Mouse (Mus musculus): Measurements from ENCODE around the gene Elf2.
A peak's percentile ranks its signal among the peaks of the same experiment; 100 is the strongest.
"Not testable (repeated sequence)": the region's sequence is repeated elsewhere in the genome, so short reads cannot be mapped to it uniquely, and the experiment has no call there.

Gene Elf2

DNA sequence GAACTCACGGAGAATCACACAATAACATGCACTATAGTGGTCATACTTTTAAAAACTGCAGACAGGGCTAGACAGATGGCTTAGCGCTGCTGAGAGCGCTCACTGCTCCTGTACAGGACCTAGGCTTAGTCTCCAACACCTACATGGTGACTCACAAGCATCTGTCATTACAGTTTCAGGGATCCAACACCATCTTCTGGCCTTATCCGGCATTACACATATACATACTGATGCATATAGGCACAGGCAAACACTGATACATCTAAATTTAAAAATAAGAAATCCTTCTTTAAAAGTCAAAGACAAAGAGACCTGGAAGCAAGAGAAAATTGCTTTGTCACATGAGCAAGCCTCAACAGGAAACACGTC lies 13.1 kb downstream of the Elf2 start:
- no peak for DNase-seq

DNA sequence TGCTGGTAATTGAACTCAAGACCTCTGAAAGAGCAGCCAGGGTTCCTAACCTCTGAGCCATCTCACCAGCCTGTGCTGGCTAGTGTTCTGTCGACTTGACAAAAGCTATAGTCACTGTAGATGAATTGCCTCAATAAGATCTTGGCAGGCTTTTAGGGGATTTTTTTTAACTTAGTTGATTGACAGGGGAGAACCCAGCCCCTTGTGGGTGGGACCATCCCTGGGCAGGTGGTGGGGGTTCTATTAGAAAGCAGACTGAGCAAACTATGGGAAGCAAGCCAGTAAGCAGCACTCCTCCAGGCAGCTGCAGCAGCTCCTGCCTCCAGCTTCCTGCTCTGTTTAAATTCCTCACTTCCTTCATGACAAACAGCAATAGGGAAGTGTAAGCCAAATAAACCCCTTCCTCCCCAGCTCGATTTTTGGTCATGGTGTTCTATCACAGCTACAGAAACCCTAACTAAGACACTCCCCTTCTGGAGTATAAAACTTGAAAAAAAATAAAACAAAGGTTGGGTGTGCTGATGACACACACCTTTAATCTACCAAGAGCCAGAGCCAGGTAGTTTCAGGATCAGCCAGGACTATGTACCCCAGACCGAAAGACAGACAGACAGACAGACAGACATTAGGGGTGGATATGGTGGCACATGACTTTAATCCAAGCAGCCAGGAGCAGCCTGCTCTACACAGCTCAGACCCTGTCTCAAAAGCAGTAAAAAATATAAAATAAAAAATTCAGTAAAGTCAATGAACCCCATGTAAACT lies 13.6 kb downstream of the Elf2 start:
- DNase-seq: peak; percentile 20

DNA sequence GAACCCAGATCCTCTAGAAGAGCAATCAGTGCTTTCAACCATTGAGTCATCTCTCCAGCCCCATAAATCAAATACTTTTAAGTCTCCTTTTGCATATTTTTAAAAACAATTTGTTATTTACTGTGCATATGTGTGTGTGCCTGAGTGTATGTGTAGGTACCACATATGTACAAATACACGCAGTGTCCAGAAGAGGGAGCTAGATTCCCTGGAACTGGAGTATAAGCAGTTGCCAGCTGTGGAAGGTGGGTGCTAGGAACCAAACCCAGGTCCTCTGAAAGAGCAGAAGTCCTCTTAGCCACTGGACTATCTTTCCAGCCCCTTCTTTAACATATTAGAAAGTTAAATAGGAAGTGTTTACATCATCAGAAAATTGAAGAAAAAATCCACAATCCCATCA lies 15.0 kb downstream of the Elf2 start:
- DNase-seq: no peak

DNA sequence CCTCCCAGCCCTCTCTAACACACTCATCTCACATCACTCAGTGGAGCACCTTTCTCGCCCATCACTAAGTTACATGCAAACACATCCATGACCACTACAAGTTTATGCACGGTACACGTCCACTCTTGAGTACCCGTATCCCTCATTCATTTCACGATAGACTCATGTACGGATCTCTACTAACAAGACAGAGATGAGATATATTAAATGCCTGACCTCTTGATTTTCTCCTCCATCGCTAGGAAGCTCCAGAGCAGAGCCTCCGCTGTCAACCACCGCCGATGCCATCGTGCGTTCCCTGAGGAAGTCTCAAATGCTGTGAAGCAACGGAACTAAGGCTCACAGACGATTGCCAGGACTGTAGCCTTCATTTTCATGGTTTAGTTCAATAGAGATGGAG lies 17.5 kb downstream of the Elf2 start:
- no peak for DNase-seq

DNA sequence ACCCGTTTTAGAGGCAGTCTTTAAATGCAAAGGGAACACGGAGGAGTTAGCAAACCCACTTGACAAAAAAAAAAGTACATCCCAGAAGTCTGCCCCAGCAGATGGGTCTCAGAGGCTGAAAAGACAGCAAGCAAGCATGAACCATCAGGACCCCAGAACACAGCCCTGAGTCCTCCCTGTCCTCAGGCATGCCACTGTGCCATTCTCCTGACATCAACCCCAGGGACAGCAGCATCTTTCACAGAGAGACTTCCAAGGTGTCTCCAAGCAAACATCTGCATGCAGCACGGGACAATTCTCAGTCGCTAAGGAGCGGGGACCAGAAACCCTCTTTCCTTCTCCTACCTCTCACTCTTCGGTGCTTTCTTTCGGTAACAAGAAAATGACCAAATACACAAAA lies 18.1 kb downstream of the Elf2 start:
- DNase-seq: no peak

DNA sequence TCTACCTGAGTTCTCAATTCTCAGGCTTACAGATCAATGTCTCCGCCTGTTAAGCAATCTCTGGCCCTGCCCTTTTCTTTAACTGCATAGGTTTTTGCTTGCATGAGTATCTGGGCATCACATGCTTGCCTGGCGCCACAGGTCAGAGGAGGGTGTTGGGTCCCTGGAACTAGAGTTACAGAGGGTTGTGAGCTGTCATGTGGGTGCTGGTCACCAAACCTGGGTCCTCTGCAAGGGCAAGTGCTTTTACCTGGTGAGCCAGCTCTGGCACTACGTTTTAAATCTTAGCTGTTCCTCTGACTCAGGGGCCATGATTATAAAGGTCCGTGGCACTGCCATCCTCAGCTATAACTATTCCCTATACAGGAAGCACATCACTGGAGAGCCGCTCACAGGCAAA lies 19.3 kb downstream of the Elf2 start:
- DNase-seq: no peak

DNA sequence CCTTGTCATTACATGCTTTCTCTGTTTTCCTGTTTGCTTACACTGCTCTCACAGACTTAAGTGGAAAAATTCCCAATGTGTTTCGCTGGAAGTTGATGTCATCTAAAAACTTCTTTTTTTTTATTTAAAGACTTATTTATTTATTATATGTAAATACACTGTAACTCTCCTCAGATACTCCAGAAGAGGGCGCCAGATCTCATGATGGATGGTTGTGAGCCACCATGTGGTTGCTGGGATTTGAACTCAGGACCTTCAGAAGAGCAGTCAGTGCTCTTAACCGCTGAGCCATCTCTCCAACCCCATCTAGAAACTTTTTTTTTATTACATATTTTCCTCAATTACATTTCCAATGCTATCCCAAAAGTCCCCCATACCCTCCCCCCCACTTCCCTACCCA lies 22.4 kb downstream of the Elf2 start:
- DNase-seq: not testable (repeated sequence)

DNA sequence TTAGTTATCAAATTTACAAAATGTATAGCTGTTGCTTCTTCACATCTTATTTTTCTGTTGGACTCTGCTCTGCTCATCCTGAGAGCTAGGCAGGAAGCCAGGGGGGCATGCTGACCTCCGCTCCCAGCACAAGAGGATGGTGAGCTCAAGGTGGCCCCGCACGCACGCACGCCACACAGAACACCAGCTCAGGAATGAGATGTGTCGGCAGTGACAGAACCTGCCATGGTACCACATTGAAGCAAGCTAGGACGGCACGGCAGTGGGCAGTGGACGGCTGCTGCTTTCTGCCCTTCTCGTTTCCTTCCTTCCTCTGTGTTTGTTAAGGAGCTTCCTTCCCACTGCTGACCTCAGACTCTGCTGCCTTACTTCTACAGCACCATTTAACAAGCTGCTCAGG lies 23.6 kb downstream of the Elf2 start:
- no peak for DNase-seq

DNA sequence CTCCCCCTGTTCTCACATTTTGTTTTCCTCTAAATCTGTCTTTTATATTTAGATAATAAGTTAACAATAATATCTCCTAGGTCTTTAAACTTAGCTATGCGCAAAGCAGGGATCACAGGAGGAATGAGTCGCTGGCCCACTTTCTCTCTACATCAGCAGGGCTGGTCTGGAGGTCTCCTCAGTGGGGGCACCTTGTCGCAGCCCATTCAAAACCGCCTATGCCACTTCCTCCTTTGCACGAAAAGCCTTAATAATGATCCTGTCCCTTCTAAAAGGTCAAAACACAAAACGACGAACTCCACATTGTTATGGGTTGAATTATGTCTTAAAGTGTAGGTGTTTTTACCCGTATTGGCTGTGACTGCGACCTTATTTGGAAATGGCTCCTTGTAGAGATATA lies 28.8 kb downstream of the Elf2 start:
- DNase-seq: no peak

DNA sequence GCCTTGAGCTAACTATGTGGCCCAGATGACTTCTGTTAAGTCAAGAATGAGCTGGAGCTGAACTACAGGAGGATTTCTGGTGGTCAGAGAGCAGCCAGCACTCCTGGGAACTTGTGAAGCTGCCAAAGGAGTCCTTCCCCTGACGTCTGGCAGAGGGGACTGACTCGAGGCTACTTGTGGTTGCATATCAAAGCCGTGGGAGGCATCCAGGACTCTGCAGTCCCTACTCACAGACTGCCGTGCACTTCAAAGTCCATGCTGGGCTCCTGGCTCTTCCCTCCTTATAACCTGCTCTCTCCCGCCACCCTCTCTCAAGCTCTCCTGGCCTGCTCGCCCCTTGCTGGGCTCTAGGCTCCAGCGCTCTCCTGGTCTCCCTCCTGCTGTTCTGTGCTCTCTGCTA lies 30.4 kb downstream of the Elf2 start:
- no peak for DNase-seq

DNA sequence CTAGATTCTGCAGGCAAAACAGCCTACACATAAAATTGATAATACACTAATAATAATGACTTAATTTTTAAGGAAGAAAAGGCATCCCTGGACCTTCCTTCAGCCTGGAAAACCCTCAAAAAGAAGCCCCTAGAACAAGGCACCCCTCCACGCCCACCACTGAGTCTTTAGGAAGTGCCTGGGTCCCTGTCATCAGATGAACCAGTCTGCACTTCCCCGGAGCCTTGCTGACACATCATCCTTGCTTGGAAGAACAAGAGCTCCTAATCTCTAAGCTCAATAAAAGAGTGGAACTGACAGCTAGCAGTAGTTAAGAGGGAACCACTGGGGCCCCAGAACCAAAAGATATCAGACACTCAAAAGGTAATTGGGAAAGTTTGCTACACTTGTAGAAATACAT lies 33.8 kb downstream of the Elf2 start:
- no peak for DNase-seq

DNA sequence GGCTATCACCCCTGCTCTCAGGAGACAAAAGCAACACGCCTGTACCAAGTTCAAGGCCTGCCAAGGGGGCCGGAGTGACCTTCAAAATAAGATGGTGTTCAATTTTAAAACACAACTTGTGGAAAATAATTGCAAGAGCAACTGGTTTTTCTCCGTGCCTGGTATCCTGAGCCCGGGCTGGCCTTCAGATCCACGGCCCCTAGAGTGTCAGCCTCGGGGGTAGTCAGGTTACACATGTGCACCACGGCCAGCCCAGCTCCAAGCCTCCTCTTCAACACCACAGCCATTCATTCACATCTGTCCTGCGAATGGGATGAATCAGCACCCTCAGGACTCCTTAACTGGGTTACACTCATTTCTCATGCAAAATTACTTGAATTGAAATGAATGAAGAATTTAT lies 34.5 kb downstream of the Elf2 start:
- no peak for DNase-seq

DNA sequence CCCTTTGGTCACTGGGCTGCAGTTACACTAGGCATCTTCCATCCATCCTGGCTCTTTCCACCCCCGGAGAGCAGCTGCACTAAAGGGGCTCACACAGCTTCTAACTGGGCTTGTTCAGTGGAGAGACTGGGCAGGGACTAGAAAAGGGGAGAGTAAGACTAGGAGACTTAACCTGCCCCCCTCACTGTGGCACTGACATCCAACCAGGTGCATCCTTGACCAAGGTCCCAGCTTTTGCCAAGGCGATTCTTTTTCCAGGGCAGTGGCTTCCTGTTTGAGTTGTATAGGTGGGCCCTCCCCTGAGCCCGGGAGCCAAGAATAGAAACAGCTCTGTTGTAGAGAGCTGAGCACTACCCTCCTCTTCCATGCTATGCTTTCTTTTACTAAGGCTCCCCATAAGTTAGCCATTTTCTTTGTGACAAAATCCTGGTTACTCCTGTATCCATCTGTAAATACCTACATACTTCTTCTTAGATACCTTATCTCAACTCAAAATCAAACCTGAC lies 37.4 kb downstream of the Elf2 start:
- no peak for DNase-seq

DNA sequence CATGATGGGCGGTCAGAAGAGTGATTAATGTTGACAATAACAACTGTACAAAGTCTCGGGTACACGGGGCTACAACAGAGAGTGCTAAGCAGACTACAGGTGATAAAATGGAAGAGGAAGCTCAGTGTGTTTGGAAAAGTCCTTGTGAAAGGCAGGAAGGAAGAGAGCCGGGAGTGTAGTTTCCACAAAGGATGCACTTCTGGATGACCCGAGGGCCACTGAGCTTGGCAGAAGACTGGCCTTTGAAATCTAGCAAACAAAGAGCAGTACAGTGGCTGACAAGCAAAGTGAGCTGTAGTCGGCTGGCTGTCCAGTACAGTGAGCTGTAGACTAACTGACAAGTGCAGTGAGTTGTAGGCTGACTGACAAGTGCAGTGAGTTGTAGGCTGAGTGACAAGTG lies 38.9 kb downstream of the Elf2 start:
- DNase-seq: peak; percentile 22

DNA sequence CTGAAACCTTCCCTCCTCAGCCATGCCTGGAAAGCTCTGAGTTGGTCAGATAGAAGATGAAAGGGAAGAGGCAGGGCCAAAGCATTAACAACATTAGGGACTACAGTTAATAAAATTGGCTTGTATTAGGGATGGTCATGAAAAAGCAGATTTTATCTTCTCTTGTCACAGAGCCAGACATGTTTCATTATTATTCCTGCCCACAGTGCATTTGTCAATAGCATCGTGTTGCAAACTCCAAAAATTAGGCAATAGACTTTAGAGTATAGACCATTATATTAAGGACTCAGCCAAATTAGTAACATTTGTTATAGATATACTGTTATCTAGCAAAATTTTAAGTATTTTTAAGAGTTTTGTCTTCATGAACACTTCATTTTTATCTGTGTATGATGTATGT lies 43.7 kb downstream of the Elf2 start:
- DNase-seq: no peak

DNA sequence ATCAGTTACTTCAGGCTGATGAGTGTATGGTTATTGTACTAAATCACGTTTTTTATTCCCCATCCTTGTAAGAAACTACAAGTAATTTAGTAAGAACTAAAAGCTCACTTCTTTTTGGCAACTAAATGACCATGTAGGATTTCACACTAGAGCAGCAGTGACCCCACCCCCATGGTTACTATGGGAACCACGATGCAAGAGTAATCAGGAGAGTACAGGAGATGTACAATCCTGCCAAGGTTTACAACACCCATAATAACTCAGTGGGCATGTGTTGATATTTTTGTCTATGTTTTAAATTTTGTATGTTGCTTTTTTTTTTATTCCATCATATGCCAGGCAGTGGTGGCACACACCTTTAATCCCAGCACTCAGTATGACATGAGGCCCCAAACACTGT lies 45.2 kb downstream of the Elf2 start:
- DNase-seq: no peak

DNA sequence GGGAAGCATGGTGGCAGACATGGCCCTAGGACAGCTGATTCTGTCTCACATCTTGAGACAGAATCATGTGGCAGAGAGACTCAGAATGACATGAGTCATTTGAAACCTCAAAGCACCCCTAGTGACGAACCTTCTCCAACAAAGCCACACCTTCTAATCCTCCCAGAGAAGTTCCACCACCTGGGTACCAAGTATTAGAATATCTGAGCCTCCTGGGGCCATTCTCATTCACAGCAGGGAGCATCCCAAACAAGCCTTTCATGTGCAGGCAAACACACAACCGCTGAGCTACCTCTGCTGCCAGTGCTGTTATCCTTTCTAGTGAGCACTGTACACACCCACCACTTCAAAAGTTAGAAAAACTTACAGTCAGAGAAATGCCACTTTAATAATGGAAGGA lies 46.2 kb downstream of the Elf2 start:
- DNase-seq: no peak

DNA sequence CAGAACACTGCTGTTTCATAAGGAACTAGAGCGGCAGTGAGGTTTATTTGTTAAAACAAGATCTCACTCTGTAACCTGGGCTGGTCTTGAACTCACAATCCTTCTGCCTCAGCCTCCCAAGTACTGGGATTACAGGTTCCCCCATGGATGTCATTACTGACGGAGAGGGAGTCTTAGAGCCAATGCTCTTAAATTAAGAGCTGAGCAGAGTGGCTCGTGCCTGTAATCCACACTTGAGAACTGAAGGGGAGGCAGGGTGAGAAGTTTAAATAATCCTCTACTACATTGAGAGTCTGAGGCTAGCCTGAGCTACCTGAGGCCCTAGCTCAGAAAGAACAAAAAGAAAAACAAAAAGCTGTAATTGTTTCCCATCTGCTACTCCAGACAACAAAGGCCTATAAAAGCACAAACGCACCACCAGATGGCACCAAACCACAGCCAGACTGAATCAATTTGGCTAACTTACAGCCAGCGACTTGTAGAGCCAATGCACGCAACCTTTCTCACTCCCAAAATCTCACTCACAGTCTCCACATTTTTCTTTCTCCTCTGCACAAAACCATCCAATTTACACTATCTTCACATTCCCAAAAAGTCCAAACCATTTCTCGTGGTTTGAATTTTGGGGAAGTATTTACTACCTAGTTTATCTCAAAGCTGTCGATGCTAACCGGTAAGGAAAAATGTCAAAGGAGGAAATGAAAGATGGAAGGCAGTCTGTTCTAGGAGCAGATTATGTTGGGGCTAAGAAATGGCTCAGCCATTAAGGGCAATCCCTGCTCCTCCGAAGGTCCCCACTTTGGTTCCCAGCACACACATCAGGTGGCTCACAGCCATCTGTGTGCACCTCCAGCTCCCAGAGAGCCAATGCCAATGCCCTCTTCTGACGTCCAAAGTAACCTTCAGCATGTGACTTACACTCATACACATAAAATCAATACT lies 51.3 kb downstream of the Elf2 start:
- peak; percentile 64 for DNase-seq

DNA sequence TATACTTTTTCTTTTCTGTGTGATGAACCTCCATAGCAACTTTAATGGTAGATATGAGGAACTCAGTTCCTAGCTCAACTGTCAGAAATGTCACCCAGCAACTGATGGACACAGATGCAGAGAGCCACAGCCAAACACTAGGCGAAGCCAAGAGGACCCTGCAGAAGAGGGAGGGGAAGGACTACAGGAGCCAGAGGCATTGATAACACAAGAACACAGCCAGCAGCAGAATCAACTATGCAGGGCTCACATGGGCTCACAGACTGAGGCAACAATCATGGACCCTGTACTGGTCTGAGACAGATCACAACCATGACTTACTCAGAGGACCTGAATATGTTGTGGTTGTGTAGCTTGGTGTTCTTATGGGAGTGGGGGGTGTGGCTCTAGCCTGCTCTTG lies 56.1 kb downstream of the Elf2 start:
- no peak for DNase-seq

DNA sequence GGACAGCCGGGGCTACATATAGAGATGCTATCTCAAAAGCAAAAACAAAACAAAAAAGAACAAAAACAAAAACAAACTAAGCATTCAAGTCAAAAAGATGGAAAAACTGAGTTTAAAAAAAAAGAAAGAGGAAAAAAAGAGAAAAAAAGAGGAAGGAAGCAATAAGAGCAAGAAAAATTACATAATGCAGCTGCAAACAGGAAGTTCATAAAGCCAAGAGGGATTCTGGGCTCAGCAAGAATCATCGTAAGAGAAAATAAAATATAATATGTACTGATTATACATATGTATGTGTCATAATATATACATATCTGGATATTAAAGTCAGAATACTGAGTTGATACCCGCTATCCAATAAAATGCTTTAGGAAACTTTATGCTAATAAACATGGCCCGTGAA lies 58.7 kb downstream of the Elf2 start:
- no peak for DNase-seq

DNA sequence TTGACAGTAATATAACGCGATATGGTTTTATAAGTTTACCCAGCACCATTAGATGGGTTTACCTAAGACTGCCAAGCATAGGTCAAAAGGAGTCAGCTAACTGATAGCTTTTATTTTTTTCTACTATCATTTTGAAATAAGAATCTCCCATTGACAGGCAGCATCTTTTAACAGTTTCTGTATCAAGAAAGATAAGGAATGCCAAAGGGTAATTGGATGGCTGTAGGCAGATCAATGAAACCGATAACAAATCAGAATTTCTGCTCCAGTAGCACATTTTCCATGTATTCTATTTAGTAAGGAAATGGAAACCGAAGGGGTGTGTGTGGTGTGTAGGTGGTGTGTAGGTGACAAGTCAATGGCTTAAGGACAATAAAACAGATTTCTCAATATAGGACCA lies 62.0 kb downstream of the Elf2 start:
- DNase-seq: no peak

DNA sequence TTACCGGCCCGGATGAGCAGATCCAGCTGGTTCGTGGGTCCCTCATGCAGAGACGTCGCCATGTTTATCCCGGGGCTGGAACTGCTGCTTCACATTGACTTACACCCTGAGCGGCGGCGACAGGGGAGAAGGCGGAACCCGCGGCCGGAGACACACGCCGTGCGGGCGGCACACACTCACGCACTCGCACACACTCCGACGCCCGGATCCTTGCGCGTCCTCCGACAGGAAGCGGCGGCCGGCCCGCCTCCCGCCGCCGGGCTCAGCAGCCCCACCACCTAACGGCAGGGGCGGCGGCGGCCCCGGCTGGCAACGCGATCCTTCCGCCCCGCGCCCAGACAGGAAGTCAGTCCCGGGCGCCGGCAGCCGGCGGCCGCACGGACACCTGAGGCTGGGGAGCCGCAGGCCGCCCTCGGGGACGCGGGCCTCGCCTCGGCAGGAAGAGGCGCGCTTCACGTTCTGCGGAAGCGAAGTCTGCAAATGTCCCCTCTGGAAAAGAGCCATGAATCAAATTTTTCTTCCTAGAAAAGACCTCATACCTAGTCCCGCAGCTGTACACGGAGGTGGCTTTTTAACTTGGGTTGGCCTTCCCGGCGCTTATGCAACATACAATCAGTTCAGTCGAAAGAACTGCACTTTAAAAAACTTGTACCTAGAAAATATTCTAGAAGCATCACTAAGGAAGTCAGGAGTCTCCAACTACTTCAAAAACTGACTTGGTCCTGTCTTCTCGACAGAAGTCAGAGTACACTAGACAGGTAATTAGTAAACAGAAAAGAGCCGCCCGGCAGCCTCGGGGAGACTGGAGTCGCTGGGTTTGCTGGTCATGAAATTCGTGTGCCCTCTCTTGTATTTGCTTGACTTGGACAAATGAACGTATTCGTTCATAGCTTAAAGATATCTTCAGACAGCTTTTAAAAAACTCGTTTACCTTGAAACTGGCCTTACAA lies 63.0 kb downstream of the Elf2 start:
- peak; percentile 85 for DNase-seq

Measured in kidney, adult 11 months (tissue).